Mouse (Mus musculus) midbrain, embryonic 16.5 days (tissue): ENCODE measurements at regions not wholly inside any gene's neighbourhood (a gene's known extent, or its start where the extent isn't known, plus 50 kb on each side); places are given as distances from the start of the nearest gene placed in this dataset.
"Not testable (repeated sequence)": the region's sequence is repeated elsewhere in the genome, so short reads cannot be mapped to it uniquely, and the experiment has no call there.

Experiments
- ATAC-seq: fragments of 200-750 bp; cut with Nextera tagmentation; 2 replicates; pipeline ENCODE4 v1.8.0; 2017; ENCODE audit warnings: moderate TSS enrichment
- H3K27ac ChIP-seq: fragments of 300-500 bp; sonication (generic); 2 replicates; pipeline ENCODE4 v1.5.1; 2014; ENCODE audit warnings: mild to moderate bottlenecking, low read length, mixed read lengths
- H3K27me3 ChIP-seq: fragments of 300-500 bp; sonication (generic); 2 replicates; pipeline ENCODE4 v1.6.1; 2014; ENCODE audit warnings: low read depth, low read length, mixed read lengths; ENCODE audit not compliant: control insufficient read depth, insufficient read depth
- H3K36me3 ChIP-seq: fragments of 300-500 bp; sonication (generic); 2 replicates; pipeline ENCODE4 v1.6.1; 2014; ENCODE audit warnings: mild to moderate bottlenecking, low read length, moderate library complexity, mixed read lengths; ENCODE audit not compliant: control insufficient read depth, insufficient read depth
- H3K4me1 ChIP-seq: fragments of 300-500 bp; sonication (generic); 2 replicates; pipeline ENCODE4 v1.6.1; 2014; ENCODE audit warnings: mild to moderate bottlenecking, low read length, mixed read lengths; ENCODE audit not compliant: control insufficient read depth, insufficient read depth
- H3K4me2 ChIP-seq: fragments of 300-500 bp; sonication (generic); 2 replicates; pipeline ENCODE4 v1.6.1; 2014; ENCODE audit warnings: mild to moderate bottlenecking, low read length, mixed read lengths
- H3K4me3 ChIP-seq: fragments of 300-500 bp; sonication (generic); 2 replicates; pipeline ENCODE4 v1.5.1; 2014; ENCODE audit warnings: low read depth, mild to moderate bottlenecking, low read length, moderate library complexity, mixed read lengths
- H3K9ac ChIP-seq: fragments of 300-500 bp; sonication (generic); 2 replicates; pipeline ENCODE4 v1.6.1; 2014; ENCODE audit warnings: low read depth, low read length, mixed read lengths
- H3K9me3 ChIP-seq: fragments of 300-500 bp; sonication (generic); replicated peaks from 2 replicates; pipeline ENCODE4 v1.6.1; 2014; ENCODE audit warnings: mild to moderate bottlenecking, low read length, mixed read lengths; ENCODE audit not compliant: control insufficient read depth, poor library complexity, severe bottlenecking
- WGBS: fragments of 180-500 bp; shearing (Covaris S2); extraction: QIAGEN DNeasy Blood & Tissue Kit; methylation state at CpG from one replicate; pipeline ENCODE4 v1.1.7; 2014; 5-methylcytosine and 5-hydroxymethylcytosine counted together

DNA sequence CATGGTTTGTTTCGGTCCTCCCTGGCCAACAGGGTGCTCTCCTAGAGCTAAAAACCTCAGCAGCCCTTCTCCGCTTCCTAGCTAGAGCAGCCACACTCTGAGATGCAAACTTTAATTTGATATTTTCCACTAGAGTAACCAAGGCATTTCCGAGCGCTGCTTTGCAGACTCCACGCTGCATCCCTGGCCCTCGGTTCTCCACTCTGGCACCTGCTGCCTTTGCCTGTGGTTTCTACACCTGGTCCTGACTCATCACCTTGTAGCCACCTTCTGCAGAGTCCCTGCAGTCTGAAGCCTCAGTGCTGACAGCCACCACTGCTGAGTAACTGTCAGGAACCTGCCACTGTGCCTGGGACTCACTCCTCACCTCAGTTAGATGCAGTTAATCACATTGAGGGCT is 124.5 kb downstream of the Suds3 start:
- Histone ChIP-seq H3K4me2 (no peak overlapping the region), H3K27me3 (no peaks in the 10 kb centered on the region), H3K36me3 (no peaks in the 10 kb centered on the region), H3K4me1 (no peaks in the 10 kb centered on the region), H3K4me3 (no peak overlapping the region), H3K9ac (no peak overlapping the region), H3K9me3 (no peaks in the 10 kb centered on the region), H3K27ac (no peak overlapping the region)
- no peak for ATAC-seq
- 75% methylated on average over 6 of the region's 6 CpGs for WGBS

DNA sequence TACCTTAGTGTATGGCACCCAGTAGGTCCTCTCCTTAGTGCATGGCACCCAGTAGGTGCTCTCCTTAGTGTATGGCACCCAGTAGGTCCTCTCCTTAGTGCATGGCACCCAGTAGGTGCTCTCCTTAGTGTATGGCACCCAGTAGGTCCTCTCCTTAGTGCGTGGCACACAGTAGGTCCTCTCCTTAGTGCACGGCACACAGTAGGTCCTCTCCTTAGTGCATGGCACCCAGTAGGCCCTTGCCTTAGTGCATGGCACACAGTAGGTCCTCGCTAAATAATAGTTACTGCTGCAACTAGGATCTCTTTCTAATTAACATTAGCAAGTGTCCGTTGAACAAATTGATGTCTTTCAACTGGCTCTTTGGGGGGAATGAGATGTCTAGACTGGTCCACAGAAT is 144.4 kb downstream of the Suds3 start:
- H3K27ac ChIP-seq, H3K9ac ChIP-seq, H3K27me3 ChIP-seq, H3K4me2 ChIP-seq, H3K36me3 ChIP-seq, H3K9me3 ChIP-seq, ATAC-seq, H3K4me1 ChIP-seq, H3K4me3 ChIP-seq: not testable (repeated sequence)
- 91% methylated on average over 4 of the region's 4 CpGs for WGBS

DNA sequence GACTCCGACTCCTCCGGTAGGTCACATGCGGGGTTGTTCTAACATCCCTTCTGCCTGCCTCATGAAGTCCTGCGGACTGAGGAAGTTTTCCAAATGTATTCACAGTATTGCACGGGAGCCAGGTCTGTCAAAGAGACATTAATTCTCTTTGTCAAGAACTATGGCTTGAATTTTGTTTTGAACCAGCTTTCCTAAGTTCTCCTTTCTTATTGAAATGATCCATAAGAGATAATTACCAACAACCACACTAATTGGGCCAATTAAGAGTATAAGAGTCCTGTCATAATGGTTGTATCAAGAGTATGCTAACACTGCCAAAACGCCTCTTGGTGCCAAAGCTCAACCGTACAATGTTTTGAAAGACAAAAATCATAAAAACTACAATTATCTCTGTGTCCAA is 151.7 kb downstream of the Suds3 start:
- no peak overlapping the region for H3K4me3 ChIP-seq
- H3K4me2 ChIP-seq = no peak overlapping the region
- no peak overlapping the region for H3K27ac ChIP-seq
- no peaks in the 10 kb centered on the region for H3K27me3 ChIP-seq
- H3K4me1 ChIP-seq = no peaks in the 10 kb centered on the region
- no peak for ATAC-seq
- H3K9me3 ChIP-seq = 0 out of 2 replicates have a peak, but pooled peaks cover 2% of the 10 kb centered on the region
- H3K36me3 ChIP-seq = no peaks in the 10 kb centered on the region
- WGBS = 78% methylated on average over 7 of the region's 7 CpGs
- no peak overlapping the region for H3K9ac ChIP-seq

DNA sequence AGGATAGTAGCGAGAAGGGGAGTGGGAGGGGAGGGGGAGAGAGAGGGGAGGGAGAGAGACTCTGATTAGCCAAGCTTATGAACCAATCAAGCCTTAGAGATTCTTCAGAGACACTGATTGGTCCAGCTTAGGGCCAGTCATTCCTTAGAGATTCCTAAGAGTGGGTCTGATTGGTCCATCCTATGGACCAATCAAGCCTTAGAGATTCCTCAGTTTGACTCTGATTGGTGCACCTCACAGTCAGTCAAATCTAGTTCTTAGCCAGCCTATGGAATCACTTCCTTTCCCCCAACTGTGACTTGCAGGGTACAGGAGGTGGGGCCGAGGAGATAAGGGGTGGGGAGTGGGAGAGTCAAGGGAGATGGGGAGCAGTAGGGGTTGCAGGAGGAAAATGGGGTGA is 152.8 kb downstream of the Suds3 start:
- no peaks in the 10 kb centered on the region for H3K4me1 ChIP-seq
- no peak overlapping the region for H3K9ac ChIP-seq
- ATAC-seq = no peak
- H3K4me2 ChIP-seq = no peak overlapping the region
- no peaks in the 10 kb centered on the region for H3K27me3 ChIP-seq
- no peaks in the 10 kb centered on the region for H3K36me3 ChIP-seq
- H3K4me3 ChIP-seq = no peak overlapping the region
- 74% methylated on average over 2 of the region's 2 CpGs for WGBS
- no peak overlapping the region for H3K27ac ChIP-seq
- H3K9me3 ChIP-seq = 0 out of 2 replicates have a peak, but pooled peaks cover under 1% of the 10 kb centered on the region

DNA sequence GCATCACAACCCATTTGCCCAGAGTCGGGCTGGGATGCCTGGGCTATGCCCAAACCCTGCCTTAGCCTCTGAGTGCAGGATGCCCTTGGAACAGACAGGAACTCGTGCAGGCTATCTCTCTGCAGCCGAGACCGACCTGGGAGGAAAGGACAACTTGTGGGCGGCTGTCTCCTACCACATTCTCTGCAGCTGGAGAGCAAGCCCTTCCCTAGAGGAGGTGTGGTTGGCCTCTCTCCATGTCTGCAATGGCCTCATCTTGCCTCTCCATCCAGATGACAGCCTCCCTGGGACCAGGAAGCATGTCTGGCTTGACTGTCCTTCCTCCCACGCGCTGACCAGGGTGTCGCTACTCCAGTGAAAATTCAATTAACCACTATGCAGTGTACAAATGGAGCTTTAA is 155.9 kb downstream of the Suds3 start:
- no peak for ATAC-seq

DNA sequence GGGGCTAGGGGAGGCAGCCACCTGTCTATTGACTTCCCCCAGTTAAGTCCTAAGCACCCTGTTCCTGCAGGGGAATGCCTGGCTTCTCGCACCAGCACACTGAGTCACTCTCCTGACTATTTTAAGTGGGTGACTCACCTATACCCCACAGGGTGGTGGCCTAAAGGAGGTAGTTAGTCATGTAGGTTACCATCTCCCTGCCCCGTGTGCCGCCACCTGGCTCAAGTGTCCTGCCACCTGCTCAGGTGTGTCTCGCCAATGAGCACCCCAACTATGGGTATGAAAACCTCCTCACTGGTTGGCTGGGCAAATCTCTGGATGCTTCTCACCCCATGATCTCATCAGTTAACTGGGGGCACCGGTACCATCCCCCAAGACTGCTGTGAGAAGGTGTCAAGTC is 157.8 kb downstream of the Suds3 start:
- no peak for ATAC-seq
- H3K4me1 ChIP-seq = no peaks in the 10 kb centered on the region
- WGBS = 81% methylated on average over 5 of the region's 5 CpGs
- no peak overlapping the region for H3K9ac ChIP-seq
- H3K4me2 ChIP-seq = no peak overlapping the region
- H3K27ac ChIP-seq = no peak overlapping the region
- no peaks in the 10 kb centered on the region; the same call in 1 of the 2 replicates for H3K9me3 ChIP-seq
- H3K27me3 ChIP-seq = no peaks in the 10 kb centered on the region
- no peaks in the 10 kb centered on the region for H3K36me3 ChIP-seq
- H3K4me3 ChIP-seq = no peak overlapping the region

More for the DNA sequence above, 155.9 kb downstream of the Suds3 start:
- no peaks in the 10 kb centered on the region; the same call in 1 of the 2 replicates for H3K9me3 ChIP-seq
- no peaks in the 10 kb centered on the region for H3K36me3 ChIP-seq
- no peak overlapping the region for H3K4me3 ChIP-seq
- H3K4me1 ChIP-seq = no peaks in the 10 kb centered on the region
- H3K4me2 ChIP-seq = no peak overlapping the region
- no peaks in the 10 kb centered on the region for H3K27me3 ChIP-seq
- no peak overlapping the region for H3K9ac ChIP-seq
- H3K27ac ChIP-seq = no peak overlapping the region
- 86% methylated on average over 8 of the region's 8 CpGs for WGBS

DNA sequence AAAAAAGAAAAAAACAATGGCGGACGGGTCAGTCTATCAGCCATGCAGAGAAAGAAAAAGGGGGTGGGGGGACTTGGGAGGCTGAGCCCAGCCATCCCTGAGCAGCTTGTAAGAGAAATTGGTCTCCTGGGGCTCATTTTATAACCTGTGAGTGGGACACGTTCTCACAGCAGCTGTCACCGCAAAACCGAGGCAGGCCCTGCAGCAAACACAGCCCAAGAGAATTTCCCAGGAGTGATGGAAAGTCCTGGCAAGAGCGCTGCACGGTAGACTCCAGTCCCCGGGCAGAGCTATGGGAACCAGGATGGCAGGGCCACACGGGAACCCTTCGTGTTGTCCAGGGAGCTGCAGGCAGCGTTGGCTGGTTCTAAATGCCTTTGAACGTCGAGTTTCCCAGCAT is 159.3 kb downstream of the Suds3 start:
- WGBS = 57% methylated on average over 13 of the region's 13 CpGs
- Histone ChIP-seq H3K9ac (no peak overlapping the region), H3K36me3 (no peaks in the 10 kb centered on the region), H3K4me2 (no peak overlapping the region), H3K27me3 (no peaks in the 10 kb centered on the region), H3K4me3 (no peak overlapping the region), H3K27ac (no peak overlapping the region), H3K9me3 (no peaks in the 10 kb centered on the region; the same call in 1 of the 2 replicates), H3K4me1 (no peaks in the 10 kb centered on the region)
- ATAC-seq = no peak

DNA sequence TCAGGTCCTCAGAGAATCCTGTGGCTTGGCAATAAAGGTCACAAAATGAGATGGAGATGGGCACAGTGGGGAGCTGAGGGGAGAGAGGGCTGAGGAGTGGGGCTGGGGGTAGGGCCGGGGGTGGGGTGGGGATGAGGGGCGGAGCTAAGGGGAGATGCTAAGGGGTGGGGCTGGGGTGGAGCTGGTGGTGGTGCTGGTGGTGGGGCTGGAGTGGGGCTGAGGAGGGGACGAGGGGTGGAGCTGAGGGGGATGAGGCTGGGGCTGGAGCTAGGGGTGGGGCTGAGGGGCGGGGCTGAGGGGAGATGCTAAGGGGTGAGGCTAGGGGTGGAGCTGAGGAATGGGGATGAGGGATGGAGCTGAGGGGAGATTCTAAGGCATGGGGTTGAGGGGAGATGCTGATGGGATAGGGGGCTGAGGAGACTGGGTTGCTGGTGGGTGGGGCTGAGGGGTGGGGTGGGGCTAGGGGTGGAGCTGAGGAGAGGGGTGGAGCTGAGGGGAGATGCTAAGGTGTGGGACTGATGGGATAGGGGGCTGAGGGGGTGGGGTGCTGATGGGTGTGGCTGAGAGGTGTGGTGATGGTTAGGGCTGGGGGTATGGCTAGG is 165.5 kb downstream of the Suds3 start:
- H3K9ac ChIP-seq = no peak overlapping the region
- no peak for ATAC-seq
- no peaks in the 10 kb centered on the region for H3K27me3 ChIP-seq
- no peaks in the 10 kb centered on the region for H3K4me1 ChIP-seq
- H3K36me3 ChIP-seq = no peaks in the 10 kb centered on the region
- H3K27ac ChIP-seq = no peak overlapping the region
- 17% methylated on average over 2 of the region's 4 CpGs for WGBS
- H3K4me2 ChIP-seq = no peak overlapping the region
- no peaks in the 10 kb centered on the region for H3K9me3 ChIP-seq
- no peak overlapping the region for H3K4me3 ChIP-seq

DNA sequence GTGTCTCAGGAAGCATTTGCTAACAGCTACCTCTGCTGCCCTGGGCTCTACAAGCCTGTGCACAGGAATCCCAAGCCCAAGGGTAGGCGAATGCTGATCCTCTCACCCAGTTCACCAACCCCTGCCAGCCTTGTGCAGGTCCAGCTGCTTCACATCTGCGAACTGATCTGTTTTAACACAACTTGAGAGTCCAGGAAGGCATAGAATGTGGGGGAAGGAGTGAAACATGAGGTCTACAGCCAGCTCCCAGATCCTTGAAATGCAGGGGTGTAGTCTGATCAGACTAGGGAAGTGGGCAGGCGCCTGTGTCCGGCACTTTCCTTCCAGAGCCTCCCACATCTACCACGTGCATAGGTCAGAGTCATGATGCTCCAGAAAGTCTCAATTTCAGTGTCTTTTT is 181.3 kb downstream of the Suds3 start:
- no peaks in the 10 kb centered on the region for H3K4me1 ChIP-seq
- 78% methylated on average over 5 of the region's 5 CpGs for WGBS
- no peak overlapping the region for H3K9ac ChIP-seq
- no peaks in the 10 kb centered on the region for H3K9me3 ChIP-seq
- H3K4me2 ChIP-seq = no peak overlapping the region
- no peak overlapping the region for H3K27ac ChIP-seq
- no peaks in the 10 kb centered on the region for H3K27me3 ChIP-seq
- no peaks in the 10 kb centered on the region for H3K36me3 ChIP-seq
- ATAC-seq = no peak
- H3K4me3 ChIP-seq = no peak overlapping the region
